Mouse (Mus musculus) testis, adult 2 months (tissue): Measurements from ENCODE around the gene Tlr9.

Experiments
- CTCF ChIP-seq: fragments of 200-500 bp; IDR thresholded peaks from 2 replicates; pipeline ENCODE4 v1.5.1; 2012; ENCODE audit warnings: low read depth, mild to moderate bottlenecking, inconsistent platforms, low read length, moderate library complexity; ENCODE audit not compliant: control insufficient read depth, insufficient read depth, insufficient replicate concordance
- POLR2A ChIP-seq: fragments of 200-500 bp; IDR thresholded peaks from 2 replicates; pipeline ENCODE4 v1.6.1; 2012; ENCODE audit warnings: low read depth, mild to moderate bottlenecking, inconsistent platforms, low read length, moderate library complexity; ENCODE audit not compliant: control insufficient read depth

DNA sequence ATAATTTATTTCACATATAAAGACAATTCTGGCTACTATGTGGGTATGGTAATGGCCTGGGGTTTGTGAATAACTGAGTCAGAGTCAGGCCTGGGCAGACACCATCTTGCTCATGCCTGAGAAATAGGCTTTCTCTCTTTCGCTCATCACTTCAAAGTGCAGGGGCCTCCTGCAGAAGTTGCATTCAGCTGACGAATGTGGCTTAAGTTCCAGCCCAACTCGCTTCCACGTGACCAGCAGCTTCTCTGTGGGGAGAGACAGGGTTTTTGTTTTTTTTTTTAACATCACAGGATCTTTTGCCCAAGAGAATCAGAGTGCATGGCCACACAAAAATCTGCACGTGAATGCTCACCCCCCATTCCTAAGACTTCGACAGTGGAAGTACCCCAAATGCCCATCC, 11.6 kb downstream of the Tlr9 start:
- TF ChIP-seq CTCF (no peak), POLR2A (no peak)
